Mouse (Mus musculus): ENCODE results near the gene Agpat4. TPM values are rescaled to one million over a fixed set of nuclear protein-coding genes. Genes with fewer than 3 reads are reported as not detected.

Agpat4 gene
- polyA plus RNA-seq, 1 experiment from 2014 or later: 17.7 TPM

GRCm38 (mm10) chr17:12175626-12176025 lies 57.1 kb downstream of the Agpat4 start:
- no peak overlapping the region for H3K27ac ChIP-seq (ENCODE audit: low read depth)
- H3K36me3 ChIP-seq (ENCODE audit: control insufficient read depth, insufficient read depth, low read length): no peaks in the 10 kb centered on the region
- peaks cover 12% of the 10 kb centered on the region; the same call in 1 of the 2 replicates for H3K9me3 ChIP-seq (ENCODE audit: control insufficient read depth, low read length)
- peaks cover 7% of the 10 kb centered on the region; the same call in 1 of the 2 replicates for H3K4me1 ChIP-seq (replicated peaks; ENCODE audit: control insufficient read depth, insufficient read depth, low read length)
- no peak overlapping the region for H3K4me3 ChIP-seq (ENCODE audit: low read depth, low read length)
- H3K4me2 ChIP-seq (ENCODE audit: low read length): no peak overlapping the region
- ATAC-seq (replicated peaks; ENCODE audit: low FRiP score, low TSS enrichment, low read depth) (no peak), DNase-seq (ENCODE audit: low spot score) (no peak)
- 33% methylated on average over 4 of the region's 4 CpGs for WGBS
- H3K9ac ChIP-seq (ENCODE audit: low read length): no peak overlapping the region
- H3K27me3 ChIP-seq (replicated peaks; ENCODE audit: control insufficient read depth, insufficient read depth, low read length): no peaks in the 10 kb centered on the region

- H3K4me1 ChIP-seq (replicated peaks; ENCODE audit: control insufficient read depth, insufficient read depth, low read length): no peaks in the 10 kb centered on the region
- no peaks in the 10 kb centered on the region for H3K36me3 ChIP-seq (ENCODE audit: control insufficient read depth, insufficient read depth, low read length)
- H3K9me3 ChIP-seq (ENCODE audit: control insufficient read depth, low read length): peaks cover 12% of the 10 kb centered on the region; the same call in 1 of the 2 replicates
- H3K27ac ChIP-seq (ENCODE audit: low read depth): no peak overlapping the region
- H3K4me3 ChIP-seq (ENCODE audit: low read depth, low read length): no peak overlapping the region
- WGBS: 81% methylated on average over 7 of the region's 7 CpGs
- H3K4me2 ChIP-seq (ENCODE audit: low read length): no peak overlapping the region
- DNase-seq (ENCODE audit: low spot score) (no peak), ATAC-seq (replicated peaks; ENCODE audit: low FRiP score, low TSS enrichment, low read depth) (no peak)
- no peaks in the 10 kb centered on the region for H3K27me3 ChIP-seq (replicated peaks; ENCODE audit: control insufficient read depth, insufficient read depth, low read length)
- H3K9ac ChIP-seq (ENCODE audit: low read length): no peak overlapping the region
These were observed 60.8 kb downstream of the Agpat4 start for GRCm38 (mm10) chr17:12179339-12179738.

GRCm38 (mm10) chr17:12179766-12180165 lies 61.3 kb downstream of the Agpat4 start:
- Histone ChIP-seq H3K27me3 (replicated peaks; ENCODE audit: control insufficient read depth, insufficient read depth, low read length) (no peaks in the 10 kb centered on the region), H3K9ac (ENCODE audit: low read length) (no peak overlapping the region), H3K4me1 (replicated peaks; ENCODE audit: control insufficient read depth, insufficient read depth, low read length) (no peaks in the 10 kb centered on the region), H3K27ac (ENCODE audit: low read depth) (no peak overlapping the region), H3K36me3 (ENCODE audit: control insufficient read depth, insufficient read depth, low read length) (no peaks in the 10 kb centered on the region), H3K9me3 (ENCODE audit: control insufficient read depth, low read length) (peaks cover 12% of the 10 kb centered on the region; the same call in 1 of the 2 replicates), H3K4me3 (ENCODE audit: low read depth, low read length) (no peak overlapping the region), H3K4me2 (ENCODE audit: low read length) (no peak overlapping the region)
- 82% methylated on average over 2 of the region's 2 CpGs for WGBS
- DNase-seq (ENCODE audit: low spot score) (no peak), ATAC-seq (replicated peaks; ENCODE audit: low FRiP score, low TSS enrichment, low read depth) (no peak)

- Histone ChIP-seq H3K27ac (ENCODE audit: low read depth) (no peak overlapping the region), H3K36me3 (ENCODE audit: control insufficient read depth, insufficient read depth, low read length) (no peaks in the 10 kb centered on the region), H3K27me3 (replicated peaks; ENCODE audit: control insufficient read depth, insufficient read depth, low read length) (no peaks in the 10 kb centered on the region), H3K4me2 (ENCODE audit: low read length) (no peak overlapping the region), H3K4me1 (replicated peaks; ENCODE audit: control insufficient read depth, insufficient read depth, low read length) (no peaks in the 10 kb centered on the region), H3K4me3 (ENCODE audit: low read depth, low read length) (no peak overlapping the region), H3K9me3 (ENCODE audit: control insufficient read depth, low read length) (no peaks in the 10 kb centered on the region), H3K9ac (ENCODE audit: low read length) (no peak overlapping the region)
- DNase-seq (ENCODE audit: low spot score): no peak
- WGBS: 70% methylated on average over 5 of the region's 5 CpGs
- no peak for ATAC-seq (replicated peaks; ENCODE audit: low FRiP score, low TSS enrichment, low read depth)
These were observed 64.4 kb downstream of the Agpat4 start for GRCm38 (mm10) chr17:12182702-12183485.

GRCm38 (mm10) chr17:12184283-12184682 lies 65.8 kb downstream of the Agpat4 start:
- ATAC-seq (replicated peaks; ENCODE audit: low FRiP score, low TSS enrichment, low read depth): no peak
- WGBS: 63% methylated on average over 8 of the region's 8 CpGs
- H3K27me3 ChIP-seq (replicated peaks; ENCODE audit: control insufficient read depth, insufficient read depth, low read length): no peaks in the 10 kb centered on the region

GRCm38 (mm10) chr17:12185855-12186254 lies 67.4 kb downstream of the Agpat4 start:
- H3K36me3 ChIP-seq (ENCODE audit: control insufficient read depth, insufficient read depth, low read length): no peaks in the 10 kb centered on the region
- no peak overlapping the region for H3K4me3 ChIP-seq (ENCODE audit: low read depth, low read length)
- no peaks in the 10 kb centered on the region for H3K9me3 ChIP-seq (ENCODE audit: control insufficient read depth, low read length)
- 87% methylated on average over 4 of the region's 4 CpGs for WGBS
- DNase-seq (ENCODE audit: low spot score) (no peak), ATAC-seq (replicated peaks; ENCODE audit: low FRiP score, low TSS enrichment, low read depth) (no peak)
- H3K4me2 ChIP-seq (ENCODE audit: low read length): no peak overlapping the region
- H3K4me1 ChIP-seq (replicated peaks; ENCODE audit: control insufficient read depth, insufficient read depth, low read length): no peaks in the 10 kb centered on the region
- H3K9ac ChIP-seq (ENCODE audit: low read length): no peak overlapping the region
- H3K27me3 ChIP-seq (replicated peaks; ENCODE audit: control insufficient read depth, insufficient read depth, low read length): no peaks in the 10 kb centered on the region
- H3K27ac ChIP-seq (ENCODE audit: low read depth): no peak overlapping the region

More at GRCm38 (mm10) chr17:12184283-12184682, 65.8 kb downstream of the Agpat4 start:
- H3K36me3 ChIP-seq (ENCODE audit: control insufficient read depth, insufficient read depth, low read length): no peaks in the 10 kb centered on the region
- H3K9me3 ChIP-seq (ENCODE audit: control insufficient read depth, low read length): no peaks in the 10 kb centered on the region
- no peak overlapping the region for H3K4me2 ChIP-seq (ENCODE audit: low read length)
- H3K9ac ChIP-seq (ENCODE audit: low read length): no peak overlapping the region
- no peak overlapping the region for H3K4me3 ChIP-seq (ENCODE audit: low read depth, low read length)
- H3K4me1 ChIP-seq (replicated peaks; ENCODE audit: control insufficient read depth, insufficient read depth, low read length): no peaks in the 10 kb centered on the region
- no peak for DNase-seq (ENCODE audit: low spot score)
- H3K27ac ChIP-seq (ENCODE audit: low read depth): no peak overlapping the region

- Histone ChIP-seq H3K4me1 (replicated peaks; ENCODE audit: control insufficient read depth, insufficient read depth, low read length) (no peaks in the 10 kb centered on the region), H3K27ac (ENCODE audit: low read depth) (no peak overlapping the region), H3K9ac (ENCODE audit: low read length) (no peak overlapping the region), H3K4me2 (ENCODE audit: low read length) (no peak overlapping the region), H3K36me3 (ENCODE audit: control insufficient read depth, insufficient read depth, low read length) (no peaks in the 10 kb centered on the region), H3K9me3 (ENCODE audit: control insufficient read depth, low read length) (no peaks in the 10 kb centered on the region), H3K4me3 (ENCODE audit: low read depth, low read length) (no peak overlapping the region), H3K27me3 (replicated peaks; ENCODE audit: control insufficient read depth, insufficient read depth, low read length) (no peaks in the 10 kb centered on the region)
- 88% methylated on average over 3 of the region's 3 CpGs for WGBS
- ATAC-seq (replicated peaks; ENCODE audit: low FRiP score, low TSS enrichment, low read depth) (no peak), DNase-seq (ENCODE audit: low spot score) (no peak)
These were observed 67.8 kb downstream of the Agpat4 start for GRCm38 (mm10) chr17:12186341-12186740.

- ATAC-seq (replicated peaks; ENCODE audit: low FRiP score, low TSS enrichment, low read depth) (no peak), DNase-seq (ENCODE audit: low spot score) (no peak)
- H3K9ac ChIP-seq (ENCODE audit: low read length): no peak overlapping the region
- no peaks in the 10 kb centered on the region for H3K36me3 ChIP-seq (ENCODE audit: control insufficient read depth, insufficient read depth, low read length)
- no peaks in the 10 kb centered on the region for H3K27me3 ChIP-seq (replicated peaks; ENCODE audit: control insufficient read depth, insufficient read depth, low read length)
- H3K4me3 ChIP-seq (ENCODE audit: low read depth, low read length): no peak overlapping the region
- 48% methylated on average over 1 of the region's 1 CpGs for WGBS
- no peak overlapping the region for H3K27ac ChIP-seq (ENCODE audit: low read depth)
- H3K9me3 ChIP-seq (ENCODE audit: control insufficient read depth, low read length): no peaks in the 10 kb centered on the region
- no peaks in the 10 kb centered on the region for H3K4me1 ChIP-seq (replicated peaks; ENCODE audit: control insufficient read depth, insufficient read depth, low read length)
- H3K4me2 ChIP-seq (ENCODE audit: low read length): no peak overlapping the region
These were observed 69.3 kb downstream of the Agpat4 start for GRCm38 (mm10) chr17:12187782-12188181.

- 10% methylated on average over 5 of the region's 5 CpGs for WGBS
- peaks cover 12% of the 10 kb centered on the region for H3K4me1 ChIP-seq (replicated peaks; ENCODE audit: control insufficient read depth, insufficient read depth, low read length)
- peak; percentile 64 for DNase-seq (ENCODE audit: low spot score)
- no peak overlapping the region; the same call in 1 of the 2 replicates for H3K9ac ChIP-seq (ENCODE audit: low read length)
- H3K27ac ChIP-seq (ENCODE audit: low read depth): peak overlapping the region; percentile 68
- H3K4me2 ChIP-seq (ENCODE audit: low read length): peak overlapping the region; percentile 27
- no peaks in the 10 kb centered on the region for H3K9me3 ChIP-seq (ENCODE audit: control insufficient read depth, low read length)
- H3K36me3 ChIP-seq (ENCODE audit: control insufficient read depth, insufficient read depth, low read length): no peaks in the 10 kb centered on the region
- H3K4me3 ChIP-seq (ENCODE audit: low read depth, low read length): no peak overlapping the region
- no peaks in the 10 kb centered on the region for H3K27me3 ChIP-seq (replicated peaks; ENCODE audit: control insufficient read depth, insufficient read depth, low read length)
- no peak for ATAC-seq (replicated peaks; ENCODE audit: low FRiP score, low TSS enrichment, low read depth)
These were observed 76.6 kb downstream of the Agpat4 start for GRCm38 (mm10) chr17:12195137-12195536.

Measured in intestine, embryonic 14.5 days (tissue).